Mouse (Mus musculus) bone marrow, adult 2 months (tissue): ENCODE data around the gene Syn3.

Source experiments
- CTCF ChIP-seq: fragments of 200-500 bp; IDR thresholded peaks from 2 replicates; pipeline ENCODE4 v1.5.1; 2011; ENCODE audit warnings: low read length, control low read depth; ENCODE audit not compliant: control insufficient read depth, insufficient read depth
- POLR2A ChIP-seq: fragments of 200-500 bp; IDR thresholded peaks from 2 replicates; pipeline ENCODE4 v1.6.1; 2011; ENCODE audit warnings: low read depth, mild to moderate bottlenecking, control low read depth, low read length, borderline replicate concordance; ENCODE audit not compliant: control insufficient read depth

DNA sequence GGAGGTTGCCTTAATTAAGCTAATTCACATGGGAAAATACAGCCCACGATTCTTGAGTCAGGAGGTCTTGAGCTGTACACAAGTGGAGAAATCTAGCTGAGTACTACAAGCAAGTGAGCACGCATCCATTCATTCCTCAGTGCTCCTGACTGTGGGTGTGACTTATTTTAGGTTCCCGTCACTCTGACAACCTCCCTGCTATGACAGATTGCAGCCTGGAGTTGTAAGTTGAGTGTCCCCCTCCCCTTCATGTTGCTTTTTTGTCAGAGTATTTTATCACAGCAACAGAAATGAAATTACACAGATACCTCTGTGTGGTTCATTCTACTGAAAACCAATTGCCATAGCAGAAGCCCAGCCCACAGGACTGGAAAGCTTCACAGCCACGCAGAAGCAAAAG, 112.5 kb downstream of the Syn3 start:
- TF ChIP-seq CTCF, result no peak
- TF ChIP-seq POLR2A, result no peak
